Mouse (Mus musculus): ENCODE results near the gene Sptbn1.
"Not testable (repeated sequence)": the region's sequence is repeated elsewhere in the genome, so short reads cannot be mapped to it uniquely, and the experiment has no call there.

Gene Sptbn1

GRCm38 (mm10) chr11:30255211-30255610 is 12.8 kb downstream of the Sptbn1 start:
- DNase-seq, result not testable (repeated sequence)

GRCm38 (mm10) chr11:30251294-30251904 is 16.6 kb downstream of the Sptbn1 start:
- no peak for DNase-seq

GRCm38 (mm10) chr11:30249452-30250016 is 18.4 kb downstream of the Sptbn1 start:
- no peak for DNase-seq

GRCm38 (mm10) chr11:30247106-30247505 is 20.9 kb downstream of the Sptbn1 start:
- no peak for DNase-seq

- no peak for DNase-seq
These were observed 21.8 kb downstream of the Sptbn1 start for GRCm38 (mm10) chr11:30246161-30246560.

- no peak for DNase-seq
These were observed 23.8 kb downstream of the Sptbn1 start for GRCm38 (mm10) chr11:30244172-30244571.

GRCm38 (mm10) chr11:30243591-30243990 is 24.4 kb downstream of the Sptbn1 start:
- peak; percentile 60 to 80 for DNase-seq

- DNase-seq, result no peak
These were observed 27.1 kb downstream of the Sptbn1 start for GRCm38 (mm10) chr11:30240861-30241260.

- peak in 1 of 2 experiments; percentile 52 for DNase-seq
These were observed 30.0 kb downstream of the Sptbn1 start for GRCm38 (mm10) chr11:30237960-30238359.

- no peak for DNase-seq
These were observed 31.2 kb downstream of the Sptbn1 start for GRCm38 (mm10) chr11:30236681-30237242.

GRCm38 (mm10) chr11:30235666-30236065 is 32.3 kb downstream of the Sptbn1 start:
- DNase-seq, result no peak

GRCm38 (mm10) chr11:30235218-30235617 is 32.8 kb downstream of the Sptbn1 start:
- no peak for DNase-seq

- DNase-seq, result no peak
These were observed 34.0 kb downstream of the Sptbn1 start for GRCm38 (mm10) chr11:30233946-30234345.

GRCm38 (mm10) chr11:30232082-30232481 is 35.9 kb downstream of the Sptbn1 start:
- DNase-seq, result peak; percentile 45 to 68

GRCm38 (mm10) chr11:30231336-30231735 is 36.6 kb downstream of the Sptbn1 start:
- no peak for DNase-seq

- DNase-seq, result no peak
These were observed 37.6 kb downstream of the Sptbn1 start for GRCm38 (mm10) chr11:30230330-30230771.

GRCm38 (mm10) chr11:30226756-30227155 is 41.2 kb downstream of the Sptbn1 start:
- DNase-seq, result no peak

GRCm38 (mm10) chr11:30224599-30224998 is 43.4 kb downstream of the Sptbn1 start:
- no peak for DNase-seq

- DNase-seq, result no peak
These were observed 45.3 kb downstream of the Sptbn1 start for GRCm38 (mm10) chr11:30222636-30223035.

- no peak for DNase-seq
These were observed 46.9 kb downstream of the Sptbn1 start for GRCm38 (mm10) chr11:30221043-30221442.

GRCm38 (mm10) chr11:30218386-30218785 is 49.6 kb downstream of the Sptbn1 start:
- no peak for DNase-seq

- no peak for DNase-seq
These were observed 50.5 kb downstream of the Sptbn1 start for GRCm38 (mm10) chr11:30217496-30217895.

- no peak for DNase-seq
These were observed 56.1 kb downstream of the Sptbn1 start for GRCm38 (mm10) chr11:30211663-30212416.

- no peak for DNase-seq
These were observed 56.8 kb downstream of the Sptbn1 start for GRCm38 (mm10) chr11:30211141-30211540.

Measured in lung, postnatal 4 days (tissue).